Mouse (Mus musculus) forebrain, postnatal 0 days (tissue): ENCODE measurements around the gene Myo5a. TPM values are rescaled to one million over a fixed set of nuclear protein-coding genes. Genes with fewer than 3 reads are reported as not detected.

Experiments
- ATAC-seq: fragments of 200-750 bp; cut with Nextera tagmentation; 2 replicates; pipeline ENCODE4 v1.8.0; 2017; ENCODE audit warnings: mild to moderate bottlenecking, moderate library complexity
- DNase-seq: peaks from one replicate; pipeline ENCODE4 v3.0.0-alpha.2; 2015
- H3K27ac ChIP-seq: fragments of 300-500 bp; sonication (generic); 2 replicates; pipeline ENCODE4 v1.5.1; 2014; ENCODE audit warnings: low read depth, mild to moderate bottlenecking, antibody characterized with exemption, low read length, moderate library complexity, mixed read lengths
- H3K27me3 ChIP-seq: fragments of 300-500 bp; sonication (generic); 2 replicates; pipeline ENCODE4 v1.6.1; 2014; ENCODE audit warnings: mild to moderate bottlenecking, low read length, mixed read lengths; ENCODE audit not compliant: insufficient read depth
- H3K36me3 ChIP-seq: fragments of 300-500 bp; sonication (generic); 2 replicates; pipeline ENCODE4 v1.6.1; 2014; ENCODE audit warnings: mild to moderate bottlenecking, moderate library complexity; ENCODE audit not compliant: insufficient read depth
- H3K4me1 ChIP-seq: fragments of 300-500 bp; sonication (generic); 2 replicates; pipeline ENCODE4 v1.6.1; 2014; ENCODE audit warnings: antibody characterized with exemption; ENCODE audit not compliant: insufficient read depth
- H3K4me2 ChIP-seq: fragments of 300-500 bp; sonication (generic); 2 replicates; pipeline ENCODE4 v1.6.1; 2014; ENCODE audit warnings: low read depth, mild to moderate bottlenecking, moderate library complexity
- H3K4me3 ChIP-seq: fragments of 300-500 bp; sonication (generic); 2 replicates; pipeline ENCODE4 v1.5.1; 2014; ENCODE audit warnings: low read depth, low read length, mixed read lengths
- H3K9ac ChIP-seq: fragments of 300-500 bp; sonication (generic); 2 replicates; pipeline ENCODE4 v1.6.1; 2014; ENCODE audit warnings: mild to moderate bottlenecking
- H3K9me3 ChIP-seq: fragments of 300-500 bp; sonication (generic); 2 replicates; pipeline ENCODE4 v1.6.1; 2016; ENCODE audit warnings: low read length
- CTCF ChIP-seq: sonication (generic); IDR thresholded peaks from 2 replicates; pipeline ENCODE4 v1.5.1; 2016; ENCODE audit warnings: antibody characterized with exemption, control low read depth, low read depth
- WGBS: fragments of 180-500 bp; shearing (Covaris S2); extraction: QIAGEN DNeasy Blood & Tissue Kit; methylation state at CpG from one replicate; pipeline ENCODE4 v1.1.7; 2014; 5-methylcytosine and 5-hydroxymethylcytosine counted together
- polyA plus RNA-seq: library from polyadenylated mRNA; unstranded; fragments of >200 nt; fragmentation: Nextera tagmentation; extraction: Ambion mirVana; gene quantifications from 2 replicates; pipeline ENCODE4 v1.2.1, GENCODE M21; 2015
- total RNA-seq: library from RNA; depleted of rRNA; stranded (reverse); fragments of >200 nt; gene quantifications from 2 replicates; pipeline ENCODE4 v1.2.3, GENCODE M21; 2014

Myo5a gene
- total and polyA plus RNA-seq, 2 experiments from 2014 or later: 34.9 to 146 TPM

GRCm38 (mm10) chr9:75235696-75236095 is 164.9 kb downstream of the Myo5a start:
- no peak overlapping the region for H3K27ac ChIP-seq
- no peak overlapping the region for H3K4me2 ChIP-seq
- ATAC-seq (no peak), DNase-seq (no peak)
- no peak overlapping the region for H3K9ac ChIP-seq
- H3K27me3 ChIP-seq: peaks cover 14% of the 10 kb centered on the region
- no peak for TF ChIP-seq CTCF
- H3K4me3 ChIP-seq: no peak overlapping the region
- 73% methylated on average over 2 of the region's 2 CpGs for WGBS
- H3K36me3 ChIP-seq: no peaks in the 10 kb centered on the region
- no peaks in the 10 kb centered on the region for H3K9me3 ChIP-seq
- 0 out of 2 replicates have a peak, but pooled peaks cover 5% of the 10 kb centered on the region for H3K4me1 ChIP-seq

- no peak for TF ChIP-seq CTCF
- DNase-seq (no peak), ATAC-seq (no peak)
- no peaks in the 10 kb centered on the region for H3K36me3 ChIP-seq
- no peak overlapping the region for H3K4me3 ChIP-seq
- H3K27ac ChIP-seq: no peak overlapping the region
- WGBS: 92% methylated on average over 12 of the region's 12 CpGs
- no peak overlapping the region for H3K4me2 ChIP-seq
- H3K4me1 ChIP-seq: 0 out of 2 replicates have a peak, but pooled peaks cover 5% of the 10 kb centered on the region
- H3K9me3 ChIP-seq: no peaks in the 10 kb centered on the region
- no peak overlapping the region for H3K9ac ChIP-seq
- H3K27me3 ChIP-seq: peaks cover 8% of the 10 kb centered on the region
Observed at GRCm38 (mm10) chr9:75236416-75237308, 165.8 kb downstream of the Myo5a start.

GRCm38 (mm10) chr9:75238179-75238578 is 167.4 kb downstream of the Myo5a start:
- no peaks in the 10 kb centered on the region for H3K36me3 ChIP-seq
- no peak for TF ChIP-seq CTCF
- no peaks in the 10 kb centered on the region for H3K9me3 ChIP-seq
- no peak overlapping the region for H3K4me2 ChIP-seq
- H3K27me3 ChIP-seq: no peaks in the 10 kb centered on the region
- 79% methylated on average over 3 of the region's 3 CpGs for WGBS
- ATAC-seq: no peak
- no peak overlapping the region for H3K4me3 ChIP-seq
- H3K9ac ChIP-seq: no peak overlapping the region
- no peak overlapping the region for H3K27ac ChIP-seq
- no peaks in the 10 kb centered on the region for H3K4me1 ChIP-seq
- DNase-seq: no peak

DNA sequence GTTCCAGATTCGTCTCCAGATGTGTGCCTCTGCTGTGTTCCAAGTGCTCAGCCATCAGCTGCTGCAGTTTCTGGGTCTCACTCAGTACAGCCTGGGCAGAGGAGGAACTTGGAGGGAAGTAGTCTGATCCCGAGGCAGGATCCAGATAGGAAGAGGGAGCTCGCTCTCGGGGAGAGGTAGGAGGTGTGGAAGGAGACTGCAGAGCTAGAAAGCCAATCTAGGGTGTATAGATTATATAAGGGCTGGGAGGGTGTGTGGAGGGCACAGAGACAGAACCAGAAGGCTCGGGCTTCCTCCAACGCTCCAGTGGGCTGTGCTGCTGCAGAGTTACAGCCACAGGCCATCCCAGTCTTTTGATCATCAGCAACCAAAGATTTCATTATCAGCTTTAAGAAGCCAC is 172.2 kb downstream of the Myo5a start:
- no peaks in the 10 kb centered on the region for H3K9me3 ChIP-seq
- no peak overlapping the region for H3K4me3 ChIP-seq
- TF ChIP-seq CTCF: no peak
- DNase-seq (no peak), ATAC-seq (no peak)
- H3K4me2 ChIP-seq: no peak overlapping the region
- peaks cover 3% of the 10 kb centered on the region; the same call in 1 of the 2 replicates for H3K4me1 ChIP-seq
- H3K9ac ChIP-seq: no peak overlapping the region
- H3K36me3 ChIP-seq: no peaks in the 10 kb centered on the region
- WGBS: 84% methylated on average over 6 of the region's 6 CpGs
- no peak overlapping the region for H3K27ac ChIP-seq
- H3K27me3 ChIP-seq: no peaks in the 10 kb centered on the region

- peak; percentile 66 for ATAC-seq
- Histone ChIP-seq H3K9ac (no peak overlapping the region), H3K4me3 (no peak overlapping the region), H3K27ac (no peak overlapping the region), H3K9me3 (no peaks in the 10 kb centered on the region), H3K4me2 (no peak overlapping the region), H3K4me1 (peaks cover 3% of the 10 kb centered on the region; the same call in 1 of the 2 replicates), H3K36me3 (no peaks in the 10 kb centered on the region), H3K27me3 (no peaks in the 10 kb centered on the region)
- WGBS: 13% methylated on average over 5 of the region's 5 CpGs
- no peak for DNase-seq
- TF ChIP-seq CTCF: no peak
Observed at GRCm38 (mm10) chr9:75243730-75244406, 173.1 kb downstream of the Myo5a start.

- H3K27ac ChIP-seq: no peak overlapping the region
- no peaks in the 10 kb centered on the region for H3K9me3 ChIP-seq
- H3K4me2 ChIP-seq: no peak overlapping the region
- TF ChIP-seq CTCF: no peak
- WGBS: 83% methylated on average over 4 of the region's 4 CpGs
- no peaks in the 10 kb centered on the region for H3K36me3 ChIP-seq
- peaks cover 3% of the 10 kb centered on the region; the same call in 1 of the 2 replicates for H3K4me1 ChIP-seq
- no peak for ATAC-seq
- DNase-seq: no peak
- H3K27me3 ChIP-seq: no peaks in the 10 kb centered on the region
- H3K9ac ChIP-seq: no peak overlapping the region
- H3K4me3 ChIP-seq: no peak overlapping the region
Observed at GRCm38 (mm10) chr9:75244527-75244926, 173.7 kb downstream of the Myo5a start.
